Mouse (Mus musculus): Measurements from ENCODE around the gene Kcnj6. TPM values are rescaled to one million over a fixed set of nuclear protein-coding genes. Genes with fewer than 3 reads are reported as not detected.

Gene Kcnj6
- polyA plus RNA-seq, 1 experiment from 2014 or later, result not detected

- DNase-seq (ENCODE audit: low spot score), result no peak
Observed at GRCm38 (mm10) chr16:94720476-94721153, 276.9 kb downstream of the Kcnj6 start.

GRCm38 (mm10) chr16:94719488-94719887, 278.0 kb downstream of the Kcnj6 start:
- DNase-seq (ENCODE audit: low spot score), result no peak

DNA sequence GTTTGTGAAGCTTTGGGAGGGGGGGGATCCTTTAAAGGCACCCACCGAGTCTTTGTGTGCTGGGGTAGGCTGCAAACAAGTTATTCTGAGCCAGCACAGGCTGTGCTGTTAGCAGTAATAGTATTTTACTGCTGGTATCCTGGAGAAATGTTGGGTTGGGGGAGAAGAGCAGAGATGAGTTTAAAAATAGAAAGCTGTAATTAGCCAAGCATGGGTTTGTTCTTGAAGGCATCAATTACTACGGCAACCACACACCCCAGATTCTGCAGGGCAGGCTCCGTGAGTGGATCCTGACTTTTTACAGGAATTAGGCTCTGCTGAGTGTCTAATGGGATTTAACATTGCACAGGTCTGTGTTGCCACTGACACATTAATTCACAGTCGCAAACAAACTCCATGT, 278.6 kb downstream of the Kcnj6 start:
- DNase-seq (ENCODE audit: low spot score), result no peak

GRCm38 (mm10) chr16:94717051-94717450, 280.4 kb downstream of the Kcnj6 start:
- DNase-seq (ENCODE audit: low spot score), result no peak

DNA sequence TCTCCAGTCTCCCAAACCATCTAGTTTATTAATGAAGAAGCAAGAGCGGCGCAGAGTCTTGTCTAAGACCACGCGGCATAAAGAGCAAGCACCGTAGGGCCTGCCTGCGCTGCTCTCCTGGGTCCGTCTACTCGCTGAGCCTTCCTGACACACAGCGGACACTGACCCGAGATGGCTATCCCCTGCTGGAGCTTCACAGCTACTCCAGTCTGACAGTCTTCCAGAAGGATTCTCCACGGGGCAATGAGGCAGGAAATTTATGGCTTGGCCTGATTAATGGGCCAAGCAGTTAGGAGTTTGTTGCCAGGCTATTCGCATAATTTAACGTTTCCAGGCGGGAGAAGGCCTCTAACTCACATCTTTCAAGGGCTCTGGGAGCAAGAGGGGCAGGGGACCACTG, 283.0 kb downstream of the Kcnj6 start:
- no peak for DNase-seq (ENCODE audit: low spot score)

- peak; percentile 80 for DNase-seq (ENCODE audit: low spot score)
Observed at GRCm38 (mm10) chr16:94713480-94714094, 283.9 kb downstream of the Kcnj6 start.

DNA sequence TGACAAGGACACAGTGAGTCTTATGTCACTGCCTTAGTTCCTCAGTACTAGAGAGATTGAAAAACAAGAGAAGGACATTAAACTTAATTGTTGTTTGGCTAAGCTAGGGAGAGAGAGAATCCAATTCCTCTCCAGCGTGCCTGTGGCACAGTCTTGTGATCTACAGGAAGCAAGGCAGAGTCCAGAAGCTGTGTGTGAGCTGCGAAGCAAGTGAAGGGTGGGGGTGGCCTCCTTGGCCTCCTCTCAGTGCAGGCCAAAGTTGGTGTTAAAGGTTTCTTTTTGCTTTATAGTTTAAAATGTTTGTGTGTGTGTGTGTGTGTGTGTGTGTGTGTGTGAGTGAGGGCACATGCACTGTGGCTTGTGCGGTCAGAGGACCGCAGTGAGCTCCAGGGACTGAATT, 295.5 kb downstream of the Kcnj6 start:
- DNase-seq (ENCODE audit: low spot score), result no peak

DNA sequence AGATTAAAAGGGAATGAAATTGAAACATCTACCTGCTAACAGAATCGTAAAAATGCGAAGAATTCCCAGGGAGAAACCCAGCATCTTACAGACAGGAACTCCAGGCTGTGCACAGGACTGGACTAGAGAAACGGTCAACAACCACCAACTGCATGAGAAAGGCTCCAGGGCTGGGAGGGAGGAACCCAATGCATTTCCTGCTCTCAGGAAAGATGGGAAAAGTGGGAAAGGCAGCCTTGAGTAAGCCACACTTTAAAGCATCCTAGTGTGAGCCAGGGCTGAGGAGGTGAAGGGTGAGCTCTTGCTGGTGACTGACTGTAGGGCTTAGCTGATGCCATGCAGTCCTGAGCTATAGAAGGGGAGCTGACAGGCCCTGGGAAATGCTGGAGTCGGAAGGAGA, 296.4 kb downstream of the Kcnj6 start:
- DNase-seq (ENCODE audit: low spot score), result no peak

Small RNAs within 50 kb of the gene (microRNA-seq; reads per million reads assigned to microRNA genes)
- gene Gm22745 (ENCODE audit: borderline number of aligned reads), result not detected
